Mouse (Mus musculus): Measurements from ENCODE around the gene Ankrd6.
A peak's percentile ranks its signal among the peaks of the same experiment; 100 is the strongest.
"Not testable (repeated sequence)": the region's sequence is repeated elsewhere in the genome, so short reads cannot be mapped to it uniquely, and the experiment has no call there.

Ankrd6 gene

GRCm38 (mm10) chr4:32950356-32951034, at the start of gene Ankrd6:
Ankrd6 (minus strand) TSS chr4:32950841.
- DNase-seq (ENCODE audit: low spot score): peak; percentile 93

GRCm38 (mm10) chr4:32998996-32999395, 48.4 kb upstream of the Ankrd6 start:
- DNase-seq (ENCODE audit: low spot score): no peak

- DNase-seq (ENCODE audit: low spot score): no peak
Measured at GRCm38 (mm10) chr4:32997571-32997970, 46.9 kb upstream of the Ankrd6 start.

GRCm38 (mm10) chr4:32996083-32996482, 45.4 kb upstream of the Ankrd6 start:
- DNase-seq (ENCODE audit: low spot score): no peak

- no peak for DNase-seq (ENCODE audit: low spot score)
Measured at GRCm38 (mm10) chr4:32994168-32994567, 43.5 kb upstream of the Ankrd6 start.

- no peak for DNase-seq (ENCODE audit: low spot score)
Measured at GRCm38 (mm10) chr4:32989346-32989745, 38.7 kb upstream of the Ankrd6 start.

- DNase-seq (ENCODE audit: low spot score): no peak
Measured at GRCm38 (mm10) chr4:32987006-32987405, 36.4 kb upstream of the Ankrd6 start.

- DNase-seq (ENCODE audit: low spot score): peak; percentile 18
Measured at GRCm38 (mm10) chr4:32985684-32986083, 35.0 kb upstream of the Ankrd6 start.

GRCm38 (mm10) chr4:32984801-32985675, 34.4 kb upstream of the Ankrd6 start:
- peak; percentile 60 for DNase-seq (ENCODE audit: low spot score)

GRCm38 (mm10) chr4:32984242-32984641, 33.6 kb upstream of the Ankrd6 start:
- DNase-seq (ENCODE audit: low spot score): peak; percentile 56

GRCm38 (mm10) chr4:32983176-32984155, 32.8 kb upstream of the Ankrd6 start:
- peak; percentile 68 for DNase-seq (ENCODE audit: low spot score)

GRCm38 (mm10) chr4:32982716-32983175, 32.1 kb upstream of the Ankrd6 start, which contains the start of gene Rragd:
Rragd (plus strand) TSS chr4:32983037.
- DNase-seq (ENCODE audit: low spot score): peak; percentile 66

- peak; percentile 29 for DNase-seq (ENCODE audit: low spot score)
Measured at GRCm38 (mm10) chr4:32982041-32982715, 31.5 kb upstream of the Ankrd6 start.

- no peak for DNase-seq (ENCODE audit: low spot score)
Measured at GRCm38 (mm10) chr4:32981617-32982016, 31.0 kb upstream of the Ankrd6 start.

GRCm38 (mm10) chr4:32980061-32980460, 29.4 kb upstream of the Ankrd6 start:
- DNase-seq (ENCODE audit: low spot score): no peak

GRCm38 (mm10) chr4:32977331-32977730, 26.7 kb upstream of the Ankrd6 start:
- no peak for DNase-seq (ENCODE audit: low spot score)

- not testable (repeated sequence) for DNase-seq (ENCODE audit: low spot score)
Measured at GRCm38 (mm10) chr4:32964619-32965018, 14.0 kb upstream of the Ankrd6 start.

GRCm38 (mm10) chr4:32961394-32961793, 10.8 kb upstream of the Ankrd6 start:
- DNase-seq (ENCODE audit: low spot score): no peak

- no peak for DNase-seq (ENCODE audit: low spot score)
Measured at GRCm38 (mm10) chr4:32956423-32956822, 5.8 kb upstream of the Ankrd6 start.

GRCm38 (mm10) chr4:32952681-32953080, 2.0 kb upstream of the Ankrd6 start:
- no peak for DNase-seq (ENCODE audit: low spot score)

Data from retina, embryonic 14.5 days (tissue).